Mouse (Mus musculus) bone marrow macrophage, adult 2 months (primary cell): ENCODE results near the gene Hist1h1c. TPM values are rescaled to one million over a fixed set of nuclear protein-coding genes. Genes with fewer than 3 reads are reported as not detected.

Experiments
- H3K27ac ChIP-seq: 2 replicates; pipeline ENCODE4 v1.5.1; 2012; ENCODE audit warnings: low read depth, low read length; ENCODE audit not compliant: insufficient read depth
- H3K4me1 ChIP-seq: 2 replicates; pipeline ENCODE4 v1.6.1; 2012; ENCODE audit warnings: low read length; ENCODE audit not compliant: control insufficient read depth, insufficient read depth
- H3K4me3 ChIP-seq: 2 replicates; pipeline ENCODE4 v1.5.1; 2012; ENCODE audit warnings: mild to moderate bottlenecking, low read length, moderate library complexity; ENCODE audit not compliant: insufficient read depth
- CTCF ChIP-seq: IDR thresholded peaks from 2 replicates; pipeline ENCODE4 v1.5.1; 2012; ENCODE audit warnings: low read depth, mild to moderate bottlenecking, low read length, moderate library complexity
- POLR2A ChIP-seq: IDR thresholded peaks from 2 replicates; pipeline ENCODE4 v1.6.1; 2012; ENCODE audit warnings: mild to moderate bottlenecking, low read depth, low read length, borderline replicate concordance
- polyA plus RNA-seq: library from polyadenylated mRNA; stranded (reverse); fragments of >200 nt; gene quantifications from 2 replicates; pipeline ENCODE4 v1.2.4, GENCODE M21; 2012; ENCODE audit not compliant: missing spikeins, insufficient read depth, insufficient read length

The Hist1h1c gene
- polyA plus RNA-seq, result 75.5 and 80.8 TPM in 2 replicates

- Histone ChIP-seq H3K27ac (peak within 1 kb of the TSS; percentile 98), H3K4me3 (peak within 1 kb of the TSS; percentile 84), H3K4me1 (peaks cover 5% of the 10 kb centered on the region)
- TF ChIP-seq CTCF, result no peak
- peak; percentile 98 for TF ChIP-seq POLR2A
These were observed at the start of gene Hist1h1c for GRCm38 (mm10) chr13:23738677-23739068. Gene Hist1h1c (plus strand): TSS chr13:23738808.

DNA sequence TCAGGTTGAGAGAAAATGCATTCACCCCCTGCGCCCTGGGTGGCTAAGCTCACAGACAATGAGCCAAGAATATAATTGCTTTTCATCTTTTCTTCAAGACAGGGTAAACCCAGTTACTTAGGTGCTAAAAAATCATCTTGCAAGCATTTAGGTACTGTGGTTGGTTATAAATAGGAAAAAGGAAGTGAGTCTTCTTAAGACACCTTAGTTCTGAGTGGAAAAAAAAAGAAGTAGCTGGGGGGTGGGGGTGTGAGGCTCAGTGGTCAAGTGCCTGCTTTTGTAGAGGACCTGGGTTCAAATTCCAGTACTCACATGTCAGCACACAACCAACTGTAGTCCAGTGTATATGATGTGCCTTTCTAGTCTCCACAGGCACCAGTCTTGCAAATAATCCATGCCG is 49.7 kb upstream of the Hist1h1c start:
- peaks cover 19% of the 10 kb centered on the region for H3K4me1 ChIP-seq
- no peak overlapping the region for H3K4me3 ChIP-seq
- no peak overlapping the region for H3K27ac ChIP-seq
- TF ChIP-seq CTCF, result no peak
- no peak for TF ChIP-seq POLR2A

DNA sequence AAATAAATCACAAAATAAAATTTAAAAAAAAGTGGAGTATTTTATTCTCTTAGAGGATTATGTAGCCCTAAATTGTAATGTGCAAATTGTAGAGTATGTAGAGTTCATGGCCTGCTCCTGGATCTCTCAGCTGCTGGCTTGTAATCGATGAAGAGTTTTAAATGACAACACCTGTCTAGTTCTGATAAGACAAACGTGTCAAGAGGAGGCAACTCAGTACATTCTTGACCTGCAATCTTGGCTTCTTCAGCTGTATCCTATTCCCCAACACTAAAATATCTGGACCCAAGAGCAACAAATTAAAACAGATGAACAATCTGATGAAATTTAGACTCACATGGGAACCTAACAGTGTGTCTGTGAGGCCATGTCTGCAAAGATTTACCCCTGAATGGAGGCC is 49.1 kb upstream of the Hist1h1c start:
- Histone ChIP-seq H3K4me3 (no peak overlapping the region), H3K27ac (no peak overlapping the region), H3K4me1 (peaks cover 19% of the 10 kb centered on the region)
- no peak for TF ChIP-seq POLR2A
- TF ChIP-seq CTCF, result no peak

- no peak overlapping the region for H3K4me3 ChIP-seq
- H3K4me1 ChIP-seq, result peaks cover 20% of the 10 kb centered on the region
These were observed 44.7 kb upstream of the Hist1h1c start for GRCm38 (mm10) chr13:23693856-23694440.

GRCm38 (mm10) chr13:23694956-23695355 is 43.7 kb upstream of the Hist1h1c start:
- Histone ChIP-seq H3K4me1 (peaks cover 14% of the 10 kb centered on the region), H3K4me3 (no peak overlapping the region), H3K27ac (no peak overlapping the region)
- TF ChIP-seq POLR2A, result no peak
- no peak for TF ChIP-seq CTCF

More at GRCm38 (mm10) chr13:23693856-23694440, 44.7 kb upstream of the Hist1h1c start:
- no peak for TF ChIP-seq POLR2A
- TF ChIP-seq CTCF, result no peak
- H3K27ac ChIP-seq, result no peak overlapping the region

DNA sequence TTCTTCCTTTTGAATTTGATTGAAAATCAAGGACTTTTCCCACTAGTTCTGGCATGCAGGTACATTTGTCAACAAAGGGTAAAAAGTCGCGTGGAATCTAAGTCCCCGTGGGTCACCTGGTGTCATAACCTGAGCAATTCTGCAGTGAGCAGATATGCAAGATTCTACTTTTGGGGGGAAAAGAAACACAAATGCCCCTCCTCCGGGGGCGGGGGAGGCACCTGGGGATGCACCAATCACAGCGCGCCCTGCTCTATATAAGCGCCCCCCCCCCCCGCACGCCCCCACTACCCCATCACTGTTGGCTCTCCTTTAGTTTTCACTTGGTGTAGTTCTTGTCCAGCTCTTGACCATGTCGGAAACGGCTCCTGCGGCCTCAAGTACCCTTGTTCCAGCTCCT is 43.1 kb upstream of the Hist1h1c start, which contains the start of gene Hist1h1t:
Hist1h1t (plus strand) TSS at position 301 of the 400 bp plus-strand sequence.
- no peak for TF ChIP-seq POLR2A
- no peak for TF ChIP-seq CTCF
- no peak within 1 kb of the TSS for H3K4me3 ChIP-seq
- H3K4me1 ChIP-seq, result peaks cover 14% of the 10 kb centered on the region
- H3K27ac ChIP-seq, result no peak within 1 kb of the TSS

- no peak for TF ChIP-seq POLR2A
- TF ChIP-seq CTCF, result no peak
- Histone ChIP-seq H3K27ac (no peak overlapping the region), H3K4me3 (no peak overlapping the region), H3K4me1 (peaks cover 14% of the 10 kb centered on the region)
These were observed 42.5 kb upstream of the Hist1h1c start for GRCm38 (mm10) chr13:23696061-23696474.

DNA sequence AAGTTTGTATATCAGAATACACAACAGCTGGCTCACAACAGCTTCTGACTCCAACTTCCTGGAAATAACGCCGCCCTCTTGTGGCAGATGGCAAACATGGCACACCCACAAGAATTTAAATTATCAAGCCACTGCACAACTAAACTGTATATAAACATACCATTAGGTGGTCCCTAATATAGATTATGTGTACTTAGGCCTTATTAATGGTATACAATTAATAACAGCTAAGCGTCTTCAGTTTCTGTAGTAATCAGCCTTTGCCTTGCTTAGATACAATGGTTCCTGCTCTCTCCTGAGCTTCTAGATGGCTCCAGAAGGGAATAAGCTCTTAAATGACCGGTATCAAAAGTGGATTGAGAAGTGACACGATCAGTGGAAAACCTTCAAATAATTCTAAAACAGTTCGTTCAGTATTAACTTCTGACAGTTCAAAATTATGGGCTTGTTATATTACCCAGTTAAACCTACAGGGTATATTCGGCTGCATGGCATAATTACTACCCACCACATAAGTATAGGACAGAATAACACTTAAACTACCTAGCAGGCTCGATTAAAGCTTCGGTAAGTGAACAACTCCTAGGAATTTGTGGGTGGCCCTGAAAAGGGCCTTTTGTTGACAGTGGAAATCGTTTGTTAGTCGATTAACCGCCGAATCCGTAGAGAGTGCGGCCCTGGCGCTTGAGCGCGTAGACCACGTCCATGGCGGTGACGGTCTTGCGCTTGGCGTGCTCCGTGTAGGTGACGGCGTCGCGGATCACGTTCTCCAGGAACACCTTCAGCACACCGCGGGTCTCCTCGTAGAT is 40.9 kb upstream of the Hist1h1c start:
- TF ChIP-seq POLR2A (no peak), CTCF (no peak)
- Histone ChIP-seq H3K4me3 (peak overlapping the region; percentile 49), H3K27ac (peak overlapping the region; percentile 60), H3K4me1 (peaks cover 16% of the 10 kb centered on the region)

GRCm38 (mm10) chr13:23698300-23698693 is 40.3 kb upstream of the Hist1h1c start, which contains the start of gene Hist1h4c:
Gene Hist1h4c (minus strand): TSS chr13:23698454.
- Histone ChIP-seq H3K4me3 (peak within 1 kb of the TSS; percentile 49), H3K27ac (peak within 1 kb of the TSS; percentile 63), H3K4me1 (peaks cover 21% of the 10 kb centered on the region)
- TF ChIP-seq POLR2A (peak; percentile 97), CTCF (no peak)

DNA sequence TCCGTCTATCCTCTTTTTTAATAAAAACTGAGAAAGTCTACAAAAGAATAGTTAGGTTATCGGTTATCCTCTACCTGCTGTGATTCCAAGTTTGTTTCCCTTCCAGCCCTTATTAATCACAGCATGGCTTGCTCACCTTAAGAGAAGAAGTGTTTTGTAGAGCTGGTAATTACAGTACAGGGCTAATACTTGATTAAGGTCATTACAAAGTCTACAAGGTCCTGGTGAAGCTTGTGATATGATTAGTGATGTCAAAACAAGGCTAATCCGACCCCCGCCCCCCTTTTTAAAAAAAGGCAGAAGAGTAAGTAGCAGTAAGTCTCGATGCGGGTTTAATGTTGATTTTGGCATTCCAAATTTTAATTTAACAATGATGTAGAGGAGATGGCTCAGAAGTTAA is 39.6 kb upstream of the Hist1h1c start:
- no peak for TF ChIP-seq POLR2A
- TF ChIP-seq CTCF, result no peak
- Histone ChIP-seq H3K4me3 (no peak overlapping the region), H3K4me1 (peaks cover 24% of the 10 kb centered on the region), H3K27ac (peak overlapping the region; percentile 63)
